Mouse (Mus musculus): Measurements from ENCODE around the gene Dst.

GRCm38 (mm10) chr1:33969910-33970309 is 61.9 kb downstream of the Dst start:
- TF ChIP-seq CTCF (IDR thresholded peaks at IDR 0.05; ENCODE audit: low read depth) = no peak
- TF ChIP-seq EP300 (IDR thresholded peaks at IDR 0.05; ENCODE audit: low read depth) = no peak

All from heart, postnatal 0 days (tissue).